Mouse (Mus musculus) kidney, postnatal 0 days (tissue): ENCODE results near the gene Fzd2. TPM values are rescaled to one million over a fixed set of nuclear protein-coding genes. Genes with fewer than 3 reads are reported as not detected.
"Not testable (repeated sequence)": the region's sequence is repeated elsewhere in the genome, so short reads cannot be mapped to it uniquely, and the experiment has no call there.

ENCODE experiments used
- ATAC-seq: fragments of 200-750 bp; cut with Nextera tagmentation; replicated peaks from 2 replicates; pipeline ENCODE4 v1.8.0; 2017; ENCODE audit warnings: low read depth, moderate number of reproducible peaks, moderate TSS enrichment, moderate library complexity; ENCODE audit not compliant: low FRiP score
- DNase-seq: peaks from one replicate; pipeline ENCODE4 v3.0.0-alpha.2; 2016; ENCODE audit warnings: low spot score
- H3K27ac ChIP-seq: fragments of 300-500 bp; sonication (generic); 2 replicates; pipeline ENCODE4 v1.5.1; 2014; ENCODE audit warnings: mild to moderate bottlenecking
- H3K27me3 ChIP-seq: fragments of 300-500 bp; sonication (generic); 2 replicates; pipeline ENCODE4 v1.6.1; 2014; ENCODE audit warnings: low read length, mixed read lengths; ENCODE audit not compliant: insufficient read depth
- H3K36me3 ChIP-seq: fragments of 300-500 bp; sonication (generic); 2 replicates; pipeline ENCODE4 v1.6.1; 2014; ENCODE audit warnings: low read length, mixed read lengths; ENCODE audit not compliant: insufficient read depth
- H3K4me1 ChIP-seq: fragments of 300-500 bp; sonication (generic); replicated peaks from 2 replicates; pipeline ENCODE4 v1.6.1; 2014; ENCODE audit warnings: antibody characterized with exemption, low read length, mixed read lengths; ENCODE audit not compliant: insufficient read depth
- H3K4me2 ChIP-seq: fragments of 300-500 bp; sonication (generic); 2 replicates; pipeline ENCODE4 v1.6.1; 2014; ENCODE audit warnings: mild to moderate bottlenecking, low read length, moderate library complexity, mixed read lengths
- H3K4me3 ChIP-seq: fragments of 300-500 bp; sonication (generic); replicated peaks from 2 replicates; pipeline ENCODE4 v1.5.1; 2014; ENCODE audit warnings: low read depth, low read length
- H3K9ac ChIP-seq: fragments of 300-500 bp; sonication (generic); 2 replicates; pipeline ENCODE4 v1.6.1; 2014; ENCODE audit warnings: low read depth, low read length
- H3K9me3 ChIP-seq: fragments of 300-500 bp; sonication (generic); replicated peaks from 2 replicates; pipeline ENCODE4 v1.6.1; 2016; ENCODE audit warnings: low read length, inconsistent platforms, mixed read lengths
- CTCF ChIP-seq: IDR thresholded peaks from 2 replicates; pipeline ENCODE4 v1.5.1; 2016; ENCODE audit warnings: antibody characterized with exemption, low read depth, mild to moderate bottlenecking, moderate library complexity
- WGBS: fragments of 180-500 bp; shearing (Covaris S2); extraction: QIAGEN DNeasy Blood & Tissue Kit; methylation state at CpG from one replicate; pipeline ENCODE4 v1.1.7; 2014; 5-methylcytosine and 5-hydroxymethylcytosine counted together
- polyA plus RNA-seq: library from polyadenylated mRNA; unstranded; fragments of >200 nt; fragmentation: Nextera tagmentation; extraction: Ambion mirVana; gene quantifications from 2 replicates; pipeline ENCODE4 v1.2.1, GENCODE M21; 2015

The Fzd2 gene
- 21.8 and 25.9 TPM in 2 replicates for polyA plus RNA-seq

- no peak for TF ChIP-seq CTCF
- ATAC-seq (peak; percentile 91), DNase-seq (peak; percentile 99)
- WGBS: under 1% methylated on average over 22 of the region's 31 CpGs
- H3K4me1 ChIP-seq: peaks cover 15% of the 10 kb centered on the region; the same call in 1 of the 2 replicates
- H3K9ac ChIP-seq: peak within 1 kb of the TSS; percentile 71
- H3K4me3 ChIP-seq: peak within 1 kb of the TSS; percentile 86
- no peaks in the 10 kb centered on the region for H3K9me3 ChIP-seq
- H3K4me2 ChIP-seq: peak within 1 kb of the TSS; percentile 83
- no peaks in the 10 kb centered on the region for H3K36me3 ChIP-seq
- H3K27ac ChIP-seq: peak within 1 kb of the TSS; percentile 95
- H3K27me3 ChIP-seq: no peaks in the 10 kb centered on the region
Measured at GRCm38 (mm10) chr11:102604010-102604584, at the start of gene Fzd2. Gene Fzd2 (plus strand): TSS chr11:102604396.

- no peak for TF ChIP-seq CTCF
- under 1% methylated on average over 36 of the region's 39 CpGs for WGBS
- no peak for DNase-seq
Measured at GRCm38 (mm10) chr11:102555400-102556030, 48.7 kb upstream of the Fzd2 start.

GRCm38 (mm10) chr11:102556031-102556715 is 48.0 kb upstream of the Fzd2 start, which contains the start of gene Gpatch8:
Gene Gpatch8 (minus strand): TSS chr11:102556392.
- ATAC-seq: peak; percentile 98
- under 1% methylated on average over 36 of the region's 55 CpGs for WGBS
- no peaks in the 10 kb centered on the region for H3K36me3 ChIP-seq

More at GRCm38 (mm10) chr11:102555400-102556030, 48.7 kb upstream of the Fzd2 start:
- H3K36me3 ChIP-seq: no peaks in the 10 kb centered on the region
- H3K4me2 ChIP-seq: peak overlapping the region; percentile 67
- H3K4me1 ChIP-seq: 0 out of 2 replicates have a peak, but pooled peaks cover 8% of the 10 kb centered on the region
- no peaks in the 10 kb centered on the region for H3K27me3 ChIP-seq
- ATAC-seq: peak; percentile 15; the same call in 1 of the 2 replicates
- peak overlapping the region; percentile 78 for H3K9ac ChIP-seq
- peak overlapping the region; percentile 78 for H3K4me3 ChIP-seq
- H3K27ac ChIP-seq: peak overlapping the region; percentile 92
- H3K9me3 ChIP-seq: no peaks in the 10 kb centered on the region

GRCm38 (mm10) chr11:102556716-102557074 is 47.5 kb upstream of the Fzd2 start:
- H3K27ac ChIP-seq: peak overlapping the region; percentile 92
- 0 out of 2 replicates have a peak, but pooled peaks cover 8% of the 10 kb centered on the region for H3K4me1 ChIP-seq
- ATAC-seq (no peak), DNase-seq (no peak)
- no peaks in the 10 kb centered on the region for H3K9me3 ChIP-seq
- peak overlapping the region; percentile 78 for H3K4me3 ChIP-seq
- H3K36me3 ChIP-seq: no peaks in the 10 kb centered on the region
- TF ChIP-seq CTCF: no peak; the same call in 1 of the 2 replicates
- peak overlapping the region; percentile 47 for H3K4me2 ChIP-seq
- under 1% methylated on average over 3 of the region's 3 CpGs for WGBS
- no peaks in the 10 kb centered on the region for H3K27me3 ChIP-seq
- H3K9ac ChIP-seq: no peak overlapping the region

More at GRCm38 (mm10) chr11:102556031-102556715, 48.0 kb upstream of the Fzd2 start, which contains the start of gene Gpatch8:
- no peaks in the 10 kb centered on the region for H3K27me3 ChIP-seq
- H3K4me3 ChIP-seq: peak within 1 kb of the TSS; percentile 78
- H3K9me3 ChIP-seq: no peaks in the 10 kb centered on the region
- peak; percentile 29; the same call in 1 of the 2 replicates for TF ChIP-seq CTCF
- DNase-seq: peak; percentile 98
- peak within 1 kb of the TSS; percentile 67 for H3K4me2 ChIP-seq
- peak within 1 kb of the TSS; percentile 78 for H3K9ac ChIP-seq
- H3K27ac ChIP-seq: peak within 1 kb of the TSS; percentile 92
- 0 out of 2 replicates have a peak, but pooled peaks cover 8% of the 10 kb centered on the region for H3K4me1 ChIP-seq

- H3K4me1 ChIP-seq: 0 out of 2 replicates have a peak, but pooled peaks cover 8% of the 10 kb centered on the region
- H3K4me2 ChIP-seq: no peak overlapping the region
- no peak for DNase-seq
- no peak for TF ChIP-seq CTCF
- 90% methylated on average over 1 of the region's 1 CpGs for WGBS
- peak overlapping the region; percentile 92; the same call in 1 of the 2 replicates for H3K27ac ChIP-seq
- no peaks in the 10 kb centered on the region for H3K9me3 ChIP-seq
- H3K9ac ChIP-seq: no peak overlapping the region
- no peaks in the 10 kb centered on the region for H3K27me3 ChIP-seq
- no peak for ATAC-seq
- H3K4me3 ChIP-seq: no peak overlapping the region
- no peaks in the 10 kb centered on the region for H3K36me3 ChIP-seq
Measured at GRCm38 (mm10) chr11:102557386-102557785, 46.8 kb upstream of the Fzd2 start.

- H3K9ac ChIP-seq: no peak overlapping the region
- H3K27me3 ChIP-seq: no peaks in the 10 kb centered on the region
- WGBS: 93% methylated on average over 4 of the region's 5 CpGs
- no peak overlapping the region for H3K4me3 ChIP-seq
- H3K4me1 ChIP-seq: 0 out of 2 replicates have a peak, but pooled peaks cover 6% of the 10 kb centered on the region
- H3K9me3 ChIP-seq: no peaks in the 10 kb centered on the region
- H3K36me3 ChIP-seq: no peaks in the 10 kb centered on the region
- ATAC-seq: no peak
- no peak overlapping the region for H3K27ac ChIP-seq
- no peak for TF ChIP-seq CTCF
- DNase-seq: no peak
- no peak overlapping the region for H3K4me2 ChIP-seq
Measured at GRCm38 (mm10) chr11:102558704-102559103, 45.5 kb upstream of the Fzd2 start.

GRCm38 (mm10) chr11:102564952-102565671 is 39.1 kb upstream of the Fzd2 start:
- not testable (repeated sequence) for H3K4me3 ChIP-seq, H3K4me2 ChIP-seq, DNase-seq, ATAC-seq, H3K27ac ChIP-seq, H3K9me3 ChIP-seq, H3K36me3 ChIP-seq, H3K9ac ChIP-seq, H3K27me3 ChIP-seq, H3K4me1 ChIP-seq
- 79% methylated on average over 14 of the region's 14 CpGs for WGBS
